ENCODE assay signal across 13 mouse cellular contexts in the genomic region with DNA sequence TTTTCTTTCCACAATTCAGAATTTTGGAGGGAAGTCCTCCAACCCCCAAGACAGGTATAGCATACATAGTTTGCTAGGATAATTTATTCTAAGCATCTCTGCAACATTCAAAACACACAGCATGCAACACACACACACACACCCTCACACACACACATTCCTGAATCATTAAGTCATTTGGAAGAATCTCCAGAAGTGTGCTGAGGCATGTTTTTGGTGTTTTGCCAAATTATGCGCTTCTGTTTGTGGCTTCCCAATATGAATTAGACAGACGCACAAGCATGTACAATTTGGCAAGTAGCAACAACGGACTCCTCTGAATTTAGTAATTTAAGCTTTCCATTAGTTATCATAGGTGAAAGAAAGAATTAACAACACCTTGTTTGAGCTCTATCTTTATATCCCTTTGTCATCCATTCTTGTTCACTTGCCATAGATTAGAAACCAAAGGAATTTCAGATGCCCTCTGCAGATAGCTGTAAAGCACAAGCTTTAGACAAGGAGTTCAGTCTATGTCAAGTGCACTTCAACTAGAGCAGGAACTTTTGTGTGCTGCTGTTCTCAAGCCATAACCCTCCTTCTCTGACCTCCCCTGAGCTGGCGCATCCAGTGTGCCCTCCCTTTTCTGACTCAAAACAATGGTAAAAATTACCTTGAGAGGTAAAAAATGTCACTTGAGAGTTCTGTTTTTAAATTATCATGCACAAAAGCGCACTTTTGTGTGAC.
A peak's percentile ranks its signal among the peaks of the same experiment; 100 is the strongest.
DNase-seq lines count a peak whose midpoint lies in the region; ATAC-seq and TF ChIP-seq lines count a peak whose summit lies in the region.
"Had no signal": no experiment of that assay in that cellular context is flagged by ENCODE, and none has a peak within 500 bp of the region (broad histone marks: within the 10 kb centered on the region; RNA-seq: fewer than 3 reads in every experiment).

No protein-coding gene starts in this region.

- H3K27me3 ChIP-seq in liver, postnatal 0 days (ENCODE audit: insufficient read depth, low read length): no peaks in the 10 kb centered on the region
- no peaks in the 10 kb centered on the region for H3K27me3 ChIP-seq in liver, embryonic 12.5 days (replicated peaks)
- H3K27me3 ChIP-seq in limb, embryonic 15.5 days: no peaks in the 10 kb centered on the region
- H3K27me3 ChIP-seq: limb, embryonic 13.5 days; midbrain, embryonic 12.5 days had no signal

- peak overlapping the region; percentile 75 for H3K27ac ChIP-seq in gastrocnemius, adult 2 months
- H3K27ac ChIP-seq in liver, postnatal 0 days (ENCODE audit: low read depth): 0 out of 2 replicates have a peak overlapping the region, but pooled peaks have one; percentile 26
- H3K27ac ChIP-seq in liver, embryonic 12.5 days: no peak overlapping the region
- 0 out of 2 replicates have a peak overlapping the region, but pooled peaks have one; percentile 38 for H3K27ac ChIP-seq in limb, embryonic 15.5 days
- H3K27ac ChIP-seq: limb, embryonic 13.5 days; midbrain, embryonic 12.5 days had no signal

- no peak for DNase-seq in gastrocnemius, adult 2 months
- DNase-seq in gastrocnemius, postnatal 10 days: no peak
- no peak for DNase-seq in liver, postnatal 0 days
- peak; percentile 41 for DNase-seq in brain, adult 2 months (ENCODE audit: low read depth, low spot score)
- DNase-seq in ovary, postnatal 10 days (ENCODE audit: low spot score): no peak
- DNase-seq: adrenal gland, postnatal 14 days; cerebellum, adult 11 months; kidney, adult 18-20 months had no signal

- WGBS in liver, postnatal 0 days (ENCODE audit: insufficient replicate concordance): 69% methylated on average over 5 of the region's 5 CpGs
- 71% methylated on average over 5 of the region's 5 CpGs for WGBS in liver, embryonic 12.5 days (ENCODE audit: insufficient replicate concordance)
- 60% methylated on average over 5 of the region's 5 CpGs for WGBS in limb, embryonic 15.5 days

- no peak overlapping the region for H3K4me3 ChIP-seq in gastrocnemius, adult 2 months
- H3K4me3 ChIP-seq in liver, postnatal 0 days (ENCODE audit: low read depth, low read length): no peak overlapping the region
- no peak overlapping the region for H3K4me3 ChIP-seq in liver, embryonic 12.5 days
- H3K4me3 ChIP-seq in limb, embryonic 15.5 days: no peak overlapping the region
- H3K4me3 ChIP-seq: limb, embryonic 13.5 days; midbrain, embryonic 12.5 days had no signal

- no peak overlapping the region for H3K4me2 ChIP-seq in liver, postnatal 0 days (ENCODE audit: low read depth, low read length)
- no peak overlapping the region for H3K4me2 ChIP-seq in liver, embryonic 12.5 days
- H3K4me2 ChIP-seq in limb, embryonic 15.5 days: no peak overlapping the region
- H3K4me2 ChIP-seq: limb, embryonic 13.5 days; midbrain, embryonic 12.5 days had no signal

- TF ChIP-seq CTCF in gastrocnemius, adult 2 months (IDR thresholded peaks at IDR 0.05): no peak
- TF ChIP-seq CTCF in liver, postnatal 0 days (IDR thresholded peaks at IDR 0.05; ENCODE audit: low read depth): no peak

- no peak overlapping the region for H3K9ac ChIP-seq in liver, postnatal 0 days (replicated peaks)
- H3K9ac ChIP-seq in liver, embryonic 12.5 days: no peak overlapping the region
- no peak overlapping the region for H3K9ac ChIP-seq in limb, embryonic 15.5 days
- H3K9ac ChIP-seq: limb, embryonic 13.5 days; midbrain, embryonic 12.5 days had no signal

- no peaks in the 10 kb centered on the region for H3K36me3 ChIP-seq in liver, postnatal 0 days (replicated peaks; ENCODE audit: insufficient read depth, low read length)
- H3K36me3 ChIP-seq in liver, embryonic 12.5 days: no peaks in the 10 kb centered on the region
- no peaks in the 10 kb centered on the region for H3K36me3 ChIP-seq in limb, embryonic 15.5 days
- H3K36me3 ChIP-seq: limb, embryonic 13.5 days; midbrain, embryonic 12.5 days had no signal

- TF ChIP-seq EP300 in liver, postnatal 0 days (IDR thresholded peaks at IDR 0.05; ENCODE audit: low read depth): no peak

- H3K9me3 ChIP-seq in liver, postnatal 0 days (ENCODE audit: low read length): no peaks in the 10 kb centered on the region
- no peaks in the 10 kb centered on the region for H3K9me3 ChIP-seq in liver, embryonic 12.5 days (replicated peaks)
- H3K9me3 ChIP-seq in limb, embryonic 15.5 days: no peaks in the 10 kb centered on the region
- H3K9me3 ChIP-seq: limb, embryonic 13.5 days; midbrain, embryonic 12.5 days had no signal

- intact Hi-C loops in gastrocnemius, adult 2 months (cut with DNase I): no loop called here

- ATAC-seq in liver, postnatal 0 days: no peak
- ATAC-seq in liver, embryonic 12.5 days: no peak
- ATAC-seq in limb, embryonic 15.5 days (ENCODE audit: insufficient number of reproducible peaks, low FRiP score, low TSS enrichment, low read depth): no peak
- no peak for ATAC-seq in megakaryocyte-erythroid progenitor cell, adult 5-6 weeks (replicated peaks; ENCODE audit: low FRiP score, low TSS enrichment, poor library complexity, severe bottlenecking)

- H3K4me1 ChIP-seq in liver, postnatal 0 days (ENCODE audit: insufficient read depth): peaks cover 14% of the 10 kb centered on the region
- H3K4me1 ChIP-seq in liver, embryonic 12.5 days: peaks cover 10% of the 10 kb centered on the region; the same call in 1 of the 2 replicates
- peaks cover 55% of the 10 kb centered on the region for H3K4me1 ChIP-seq in limb, embryonic 15.5 days
